Mouse (Mus musculus) midbrain, embryonic 13.5 days (tissue): Measurements from ENCODE around the gene Slc31a2. TPM values are rescaled to one million over a fixed set of nuclear protein-coding genes. Genes with fewer than 3 reads are reported as not detected.
"Not testable (repeated sequence)": the region's sequence is repeated elsewhere in the genome, so short reads cannot be mapped to it uniquely, and the experiment has no call there.

ENCODE experiments used
- ATAC-seq: fragments of 200-750 bp; cut with Nextera tagmentation; 2 replicates; pipeline ENCODE4 v1.8.0; 2017; ENCODE audit warnings: mild to moderate bottlenecking, moderate TSS enrichment, moderate library complexity
- H3K27ac ChIP-seq: fragments of 300-500 bp; sonication (generic); 2 replicates; pipeline ENCODE4 v1.5.1; 2015; ENCODE audit warnings: inconsistent platforms, mild to moderate bottlenecking, moderate library complexity
- H3K27me3 ChIP-seq: fragments of 300-500 bp; sonication (generic); 2 replicates; pipeline ENCODE4 v1.6.1; 2015; ENCODE audit warnings: mild to moderate bottlenecking, inconsistent platforms
- H3K36me3 ChIP-seq: fragments of 300-500 bp; sonication (generic); 2 replicates; pipeline ENCODE4 v1.6.1; 2015; ENCODE audit warnings: mild to moderate bottlenecking, inconsistent platforms
- H3K4me1 ChIP-seq: fragments of 300-500 bp; sonication (generic); replicated peaks from 2 replicates; pipeline ENCODE4 v1.6.1; 2015; ENCODE audit warnings: inconsistent platforms
- H3K4me2 ChIP-seq: fragments of 300-500 bp; sonication (generic); replicated peaks from 2 replicates; pipeline ENCODE4 v1.6.1; 2015; ENCODE audit warnings: moderate library complexity, mild to moderate bottlenecking, inconsistent platforms
- H3K4me3 ChIP-seq: fragments of 300-500 bp; sonication (generic); replicated peaks from 2 replicates; pipeline ENCODE4 v1.5.1; 2015; ENCODE audit warnings: mild to moderate bottlenecking, inconsistent platforms
- H3K9ac ChIP-seq: fragments of 300-500 bp; sonication (generic); replicated peaks from 2 replicates; pipeline ENCODE4 v1.6.1; 2015; ENCODE audit warnings: mild to moderate bottlenecking, inconsistent platforms
- H3K9me3 ChIP-seq: fragments of 300-500 bp; sonication (generic); 2 replicates; pipeline ENCODE4 v1.6.1; 2016; ENCODE audit warnings: mild to moderate bottlenecking, inconsistent platforms
- WGBS: fragments of 180-500 bp; shearing (Covaris S2); methylation state at CpG from one replicate; pipeline ENCODE4 v1.1.7; 2015; 5-methylcytosine and 5-hydroxymethylcytosine counted together
- polyA plus RNA-seq: library from polyadenylated mRNA; unstranded; fragments of >200 nt; fragmentation: Nextera tagmentation; extraction: Ambion mirVana; gene quantifications from 2 replicates; pipeline ENCODE4 v1.2.1, GENCODE M21; 2015

The Slc31a2 gene
- polyA plus RNA-seq, 1 experiment from 2014 or later, result 12.5 TPM

DNA sequence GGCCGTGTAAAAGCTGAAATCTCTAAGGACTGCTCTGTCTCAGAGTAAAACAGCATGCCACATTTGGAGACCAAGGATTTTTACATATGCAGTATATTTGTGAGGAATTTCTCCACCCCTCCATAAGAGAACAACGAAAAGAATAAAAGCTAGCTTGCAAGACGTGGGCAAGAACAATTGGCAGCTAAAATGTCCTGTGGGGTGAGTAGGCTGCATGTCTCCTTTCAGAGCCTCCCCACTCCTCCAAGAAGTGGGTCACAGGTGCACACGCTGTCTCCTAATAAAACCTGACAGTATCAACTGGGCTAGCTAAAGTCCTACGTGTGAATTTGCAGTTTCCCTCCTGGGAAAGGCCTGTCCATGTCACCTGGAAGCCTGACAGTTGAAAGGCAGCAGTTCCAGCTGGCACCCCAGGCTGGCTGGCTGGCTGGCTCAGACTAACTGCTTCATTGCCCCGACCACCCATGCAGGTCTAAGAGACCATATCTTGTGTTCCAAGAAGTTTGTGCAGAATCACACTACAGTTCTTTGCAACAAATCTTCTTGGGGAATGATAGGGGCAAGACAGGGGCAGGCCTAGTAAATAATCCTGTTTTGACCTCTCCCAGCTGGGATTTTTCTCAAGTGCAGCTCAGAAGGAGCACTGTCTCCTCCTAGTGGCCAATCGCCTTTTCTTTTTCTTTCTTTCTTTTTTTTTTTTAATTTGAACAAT, 927 bp downstream of the Slc31a2 start:
- Histone ChIP-seq H3K4me2 (no peak overlapping the region), H3K4me3 (no peak overlapping the region), H3K36me3 (no peaks in the 10 kb centered on the region), H3K27ac (no peak overlapping the region), H3K27me3 (no peaks in the 10 kb centered on the region), H3K4me1 (no peaks in the 10 kb centered on the region), H3K9ac (no peak overlapping the region), H3K9me3 (no peaks in the 10 kb centered on the region)
- WGBS, result 35% methylated on average over 7 of the region's 7 CpGs
- ATAC-seq, result 0 out of 2 replicates have a peak, but pooled peaks have one; percentile 24

DNA sequence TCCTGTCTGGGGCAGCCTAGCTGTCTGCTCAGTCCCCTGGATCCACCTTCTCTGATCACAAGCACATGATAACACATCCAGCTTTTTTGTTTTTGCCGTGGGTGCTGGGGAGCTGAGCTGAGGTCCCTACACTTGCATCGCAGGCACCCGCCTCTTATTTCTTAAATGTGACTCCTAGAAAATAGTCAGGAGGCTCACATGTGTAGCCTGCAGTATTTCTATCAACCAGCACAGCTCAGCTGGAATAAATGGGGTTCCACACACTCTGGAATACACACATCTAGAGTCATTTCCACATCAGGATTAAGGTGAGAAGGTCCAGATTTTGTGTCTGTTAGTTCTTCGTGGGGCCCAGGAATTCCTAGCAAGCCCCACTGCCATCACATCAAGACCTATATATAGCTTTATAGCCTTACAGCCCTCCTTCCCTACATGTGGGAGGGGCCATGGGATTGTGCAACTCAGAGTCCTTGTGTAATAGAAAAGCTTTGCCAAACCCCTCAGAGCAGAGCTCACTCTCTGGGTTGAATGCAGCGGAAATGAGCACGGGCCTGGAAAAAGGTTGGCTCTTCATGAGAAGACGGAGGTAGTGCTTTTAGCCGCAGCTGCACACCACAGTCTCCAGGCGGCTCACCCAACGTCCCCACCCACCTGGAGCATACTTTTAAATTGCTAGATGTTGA, 2.9 kb downstream of the Slc31a2 start:
- Histone ChIP-seq H3K9ac (no peak overlapping the region), H3K4me3 (no peak overlapping the region), H3K9me3 (no peaks in the 10 kb centered on the region), H3K36me3 (no peaks in the 10 kb centered on the region), H3K27me3 (no peaks in the 10 kb centered on the region), H3K27ac (no peak overlapping the region), H3K4me1 (no peaks in the 10 kb centered on the region), H3K4me2 (no peak overlapping the region)
- 84% methylated on average over 10 of the region's 10 CpGs for WGBS
- no peak for ATAC-seq

DNA sequence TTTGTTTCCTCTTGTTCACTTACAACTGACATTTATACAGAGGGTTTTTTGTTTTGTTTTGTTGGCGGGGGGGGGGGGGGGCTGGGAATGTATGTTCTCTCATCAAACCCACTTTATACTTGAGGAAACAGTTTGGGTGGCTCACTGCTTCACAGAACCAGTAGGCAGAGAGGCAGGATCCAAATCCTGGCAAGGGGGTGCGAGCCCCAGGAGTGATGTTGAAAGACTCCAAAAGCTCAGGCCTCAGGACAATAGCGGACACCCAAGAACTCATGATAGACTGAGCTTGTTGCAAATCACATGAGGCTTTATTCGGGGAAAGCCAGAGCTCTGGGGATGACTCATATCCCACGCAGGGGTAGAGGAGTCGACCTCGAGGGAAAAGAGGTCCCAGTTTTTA, 3.7 kb downstream of the Slc31a2 start:
- not testable (repeated sequence) for H3K9me3 ChIP-seq

DNA sequence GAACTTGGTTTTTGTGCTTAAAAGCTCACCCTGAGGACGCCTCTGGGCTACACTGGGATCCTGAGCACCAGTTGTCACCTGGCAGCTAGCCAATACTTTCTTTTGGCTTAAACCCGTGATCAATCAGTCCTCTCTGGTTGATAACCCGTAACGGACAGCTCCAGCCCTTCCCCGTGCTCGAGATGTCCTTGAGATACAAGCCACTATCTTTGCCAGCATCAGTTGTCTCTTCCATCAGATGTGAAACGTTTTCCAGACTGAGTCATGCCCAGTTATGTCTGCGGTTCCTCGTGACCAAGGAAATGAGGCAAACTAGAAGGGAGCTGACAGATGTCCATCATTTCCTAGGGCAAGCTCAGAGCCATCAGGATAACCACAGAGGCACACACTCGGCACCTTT, 4.7 kb downstream of the Slc31a2 start:
- no peaks in the 10 kb centered on the region for H3K27me3 ChIP-seq
- H3K36me3 ChIP-seq, result no peaks in the 10 kb centered on the region
- no peaks in the 10 kb centered on the region for H3K4me1 ChIP-seq
- WGBS, result 85% methylated on average over 10 of the region's 10 CpGs
- no peak for ATAC-seq
- no peak overlapping the region for H3K4me3 ChIP-seq
- no peaks in the 10 kb centered on the region for H3K9me3 ChIP-seq
- no peak overlapping the region for H3K9ac ChIP-seq
- no peak overlapping the region for H3K4me2 ChIP-seq
- H3K27ac ChIP-seq, result no peak overlapping the region

More for the DNA sequence above, 3.7 kb downstream of the Slc31a2 start:
- H3K27me3 ChIP-seq, H3K4me2 ChIP-seq, H3K4me1 ChIP-seq, H3K36me3 ChIP-seq, ATAC-seq, H3K9ac ChIP-seq, H3K4me3 ChIP-seq, H3K27ac ChIP-seq: not testable (repeated sequence)
- 89% methylated on average over 7 of the region's 7 CpGs for WGBS

DNA sequence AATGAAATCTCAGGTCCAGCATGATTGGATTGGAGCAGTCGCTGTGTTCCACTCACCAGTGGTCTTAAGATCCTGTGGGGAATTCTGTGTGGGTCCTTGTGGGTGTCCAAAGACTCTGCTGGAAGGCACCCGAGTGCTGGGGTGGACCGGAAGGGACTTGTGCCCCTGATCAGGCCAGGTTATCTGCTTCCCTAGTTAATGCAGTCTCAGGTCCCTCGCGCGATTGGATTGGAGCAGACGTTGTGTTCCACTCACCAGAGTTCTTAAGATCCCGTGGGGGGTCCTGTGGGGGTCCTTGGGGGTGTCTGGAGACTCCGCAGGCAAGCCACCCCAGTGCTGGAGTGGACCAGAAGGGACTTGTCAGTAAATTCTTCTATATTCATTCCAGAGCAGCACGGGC, 10.3 kb downstream of the Slc31a2 start:
- no peak for ATAC-seq
- H3K9ac ChIP-seq, result no peak overlapping the region
- WGBS, result 90% methylated on average over 10 of the region's 10 CpGs

DNA sequence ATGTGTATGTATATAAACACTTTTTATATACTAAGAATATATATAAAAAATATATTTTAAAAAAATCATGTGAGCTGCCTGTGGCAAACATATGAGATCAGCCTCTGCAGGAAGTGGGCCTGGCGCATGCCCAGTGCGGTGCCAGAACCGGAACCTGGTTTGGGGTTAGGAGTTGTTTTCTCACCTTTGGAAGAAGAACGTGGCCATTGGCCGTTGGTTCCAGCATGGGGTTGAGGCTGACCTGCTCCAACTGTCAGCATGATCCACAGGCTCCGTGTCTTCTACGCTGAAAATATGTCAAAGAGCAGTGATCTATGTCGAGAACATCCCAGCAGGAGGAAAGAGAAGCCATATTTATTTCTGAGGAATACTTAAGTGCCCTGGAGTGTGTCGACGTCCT, 11.6 kb downstream of the Slc31a2 start:
- WGBS, result 95% methylated on average over 10 of the region's 10 CpGs
- H3K9ac ChIP-seq, result no peak overlapping the region
- H3K4me1 ChIP-seq, result peaks cover 10% of the 10 kb centered on the region; the same call in 1 of the 2 replicates
- H3K9me3 ChIP-seq, result no peaks in the 10 kb centered on the region
- no peak overlapping the region for H3K4me3 ChIP-seq
- no peak overlapping the region for H3K27ac ChIP-seq
- no peak for ATAC-seq
- H3K27me3 ChIP-seq, result no peaks in the 10 kb centered on the region
- H3K4me2 ChIP-seq, result no peak overlapping the region
- no peaks in the 10 kb centered on the region for H3K36me3 ChIP-seq

More for the DNA sequence above, 10.3 kb downstream of the Slc31a2 start:
- peaks cover 10% of the 10 kb centered on the region; the same call in 1 of the 2 replicates for H3K4me1 ChIP-seq
- no peak overlapping the region for H3K4me2 ChIP-seq
- no peak overlapping the region for H3K4me3 ChIP-seq
- no peaks in the 10 kb centered on the region for H3K9me3 ChIP-seq
- H3K27ac ChIP-seq, result no peak overlapping the region
- H3K36me3 ChIP-seq, result no peaks in the 10 kb centered on the region
- H3K27me3 ChIP-seq, result no peaks in the 10 kb centered on the region

DNA sequence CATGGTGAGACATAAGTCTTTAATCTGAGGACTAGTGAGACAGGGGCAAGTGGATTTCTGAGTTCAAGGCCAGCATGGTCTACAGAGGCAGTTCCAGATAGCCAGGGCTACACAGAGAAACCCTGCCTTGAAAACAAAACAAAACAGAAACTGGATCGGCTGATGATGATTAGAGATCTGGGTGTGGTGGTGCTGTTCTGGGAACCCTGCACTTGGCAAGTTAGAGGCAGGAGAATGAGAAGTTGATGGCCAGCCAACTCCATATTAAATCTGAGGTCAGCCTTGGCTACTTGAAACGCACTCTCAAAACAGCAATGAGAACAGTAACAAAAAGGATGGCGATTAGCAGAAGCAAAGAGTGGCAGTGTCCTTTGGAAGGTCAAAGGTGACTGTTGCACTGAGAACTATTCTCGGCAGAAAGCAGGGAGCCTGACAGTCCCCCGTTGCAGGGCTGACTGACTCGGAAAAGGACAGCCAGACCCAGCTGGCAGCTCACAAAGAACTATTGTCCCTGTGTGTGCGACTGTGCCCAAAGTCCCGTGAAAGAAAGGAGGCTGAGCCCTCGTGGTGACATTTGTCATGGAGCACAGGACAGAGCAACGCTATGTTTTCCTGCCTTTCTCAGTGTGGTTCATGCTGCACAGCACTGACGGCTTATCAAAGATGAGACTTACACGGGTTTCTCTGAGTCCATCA, 12.6 kb downstream of the Slc31a2 start:
- H3K4me2 ChIP-seq, result 0 out of 2 replicates have a peak overlapping the region, but pooled peaks have one; percentile 1
- 2% methylated on average over 12 of the region's 12 CpGs for WGBS

DNA sequence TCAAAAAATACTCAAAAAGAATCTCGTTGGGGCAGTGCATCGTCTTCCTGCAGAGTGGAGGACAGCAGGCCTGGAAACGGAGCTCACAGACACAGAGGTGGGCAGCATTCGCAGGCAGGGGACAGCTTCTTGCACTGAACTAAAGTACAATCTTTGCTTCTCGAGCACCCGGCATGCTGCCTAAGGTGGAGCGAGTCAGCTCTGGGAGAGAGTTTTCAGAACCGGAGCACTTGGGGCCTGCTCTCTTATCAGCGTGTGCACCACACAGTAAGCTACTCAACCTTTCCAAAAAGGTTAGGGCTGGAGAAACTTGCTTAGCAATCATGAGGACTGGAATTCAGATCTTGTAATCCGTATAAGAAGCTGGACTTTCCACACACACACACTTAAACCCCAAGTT, 14.3 kb downstream of the Slc31a2 start:
- H3K4me1 ChIP-seq, result peaks cover 10% of the 10 kb centered on the region; the same call in 1 of the 2 replicates
- no peaks in the 10 kb centered on the region for H3K27me3 ChIP-seq
- no peak overlapping the region for H3K9ac ChIP-seq
- H3K27ac ChIP-seq, result no peak overlapping the region
- no peak overlapping the region for H3K4me2 ChIP-seq
- ATAC-seq, result no peak
- no peak overlapping the region for H3K4me3 ChIP-seq
- 88% methylated on average over 10 of the region's 10 CpGs for WGBS
- H3K9me3 ChIP-seq, result no peaks in the 10 kb centered on the region
- H3K36me3 ChIP-seq, result no peaks in the 10 kb centered on the region

More for the DNA sequence above, 12.6 kb downstream of the Slc31a2 start:
- Histone ChIP-seq H3K9ac (0 out of 2 replicates have a peak overlapping the region, but pooled peaks have one; percentile 1), H3K27ac (no peak overlapping the region), H3K9me3 (no peaks in the 10 kb centered on the region), H3K27me3 (no peaks in the 10 kb centered on the region), H3K4me1 (peaks cover 10% of the 10 kb centered on the region; the same call in 1 of the 2 replicates), H3K36me3 (no peaks in the 10 kb centered on the region), H3K4me3 (no peak overlapping the region)
- ATAC-seq, result peak; percentile 81

DNA sequence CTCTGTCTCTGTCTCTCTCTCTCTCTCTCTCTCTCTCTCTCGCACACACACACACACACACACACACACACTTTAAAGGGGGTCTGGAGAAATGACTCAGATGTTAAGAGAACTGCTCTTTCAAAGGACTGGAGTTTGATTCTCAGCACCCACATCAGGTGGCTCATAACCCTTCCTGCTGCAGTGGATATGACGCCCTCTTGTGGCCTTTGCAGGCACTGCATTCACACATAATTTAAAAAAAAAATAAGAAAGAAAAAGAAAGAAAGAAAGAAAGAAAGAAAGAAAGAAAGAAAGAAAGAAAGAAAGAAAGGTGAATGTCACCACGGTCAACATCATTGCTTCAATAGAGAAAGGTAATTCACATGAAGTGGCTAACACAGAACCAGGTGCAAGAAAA, 14.9 kb downstream of the Slc31a2 start:
- 77% methylated on average over 3 of the region's 3 CpGs for WGBS
- Histone ChIP-seq H3K9ac (no peak overlapping the region), H3K27me3 (no peaks in the 10 kb centered on the region), H3K9me3 (no peaks in the 10 kb centered on the region), H3K36me3 (no peaks in the 10 kb centered on the region), H3K27ac (no peak overlapping the region), H3K4me2 (no peak overlapping the region), H3K4me3 (no peak overlapping the region), H3K4me1 (peaks cover 10% of the 10 kb centered on the region; the same call in 1 of the 2 replicates)
- ATAC-seq, result no peak

DNA sequence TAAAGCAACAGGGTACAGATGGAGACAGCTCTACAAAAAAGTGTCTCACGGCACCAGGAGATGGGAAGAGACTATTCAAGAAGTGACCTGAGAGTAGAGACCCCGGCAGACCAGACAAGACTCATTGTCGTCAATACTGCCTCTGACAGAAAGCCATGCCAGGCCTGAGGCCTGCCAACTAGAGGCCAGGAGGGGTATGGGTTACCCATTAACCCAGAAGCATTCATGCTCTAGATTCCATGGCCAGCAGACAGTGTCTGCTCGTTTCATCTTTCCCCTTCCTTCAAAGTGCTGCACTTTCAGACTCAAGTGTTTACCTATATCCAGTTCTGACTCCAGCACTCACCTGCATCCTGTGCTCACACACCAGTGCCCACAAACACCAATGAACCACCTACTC, 15.7 kb downstream of the Slc31a2 start:
- Histone ChIP-seq H3K36me3 (no peaks in the 10 kb centered on the region), H3K4me2 (no peak overlapping the region), H3K4me3 (no peak overlapping the region), H3K27me3 (no peaks in the 10 kb centered on the region), H3K9me3 (no peaks in the 10 kb centered on the region), H3K4me1 (peaks cover 10% of the 10 kb centered on the region; the same call in 1 of the 2 replicates), H3K9ac (no peak overlapping the region), H3K27ac (no peak overlapping the region)
- 77% methylated on average over 4 of the region's 4 CpGs for WGBS
- ATAC-seq, result no peak

DNA sequence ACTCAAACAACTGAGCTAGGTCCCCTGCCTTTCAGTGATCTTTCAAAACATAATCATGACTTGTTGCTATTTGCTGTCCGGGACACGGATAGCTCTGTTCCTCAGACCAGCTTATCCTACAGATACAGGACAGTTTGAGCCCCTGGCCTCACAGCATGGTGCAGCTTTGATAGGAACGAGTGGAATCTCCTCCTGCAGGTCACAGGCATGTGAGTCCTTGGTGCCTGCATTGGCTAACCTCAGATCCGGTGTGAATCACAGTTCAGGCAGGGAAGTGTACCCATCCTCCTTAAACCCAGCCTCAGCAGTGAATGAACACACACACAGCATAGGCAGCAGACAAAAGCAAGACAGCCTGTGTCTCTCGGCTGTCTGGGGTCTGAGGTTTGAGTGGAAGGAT, 19.0 kb downstream of the Slc31a2 start:
- Histone ChIP-seq H3K4me2 (no peak overlapping the region), H3K4me1 (no peaks in the 10 kb centered on the region), H3K27ac (no peak overlapping the region), H3K4me3 (no peak overlapping the region), H3K36me3 (no peaks in the 10 kb centered on the region), H3K9me3 (no peaks in the 10 kb centered on the region), H3K9ac (no peak overlapping the region), H3K27me3 (no peaks in the 10 kb centered on the region)
- no peak for ATAC-seq
- WGBS, result 54% methylated on average over 5 of the region's 5 CpGs

DNA sequence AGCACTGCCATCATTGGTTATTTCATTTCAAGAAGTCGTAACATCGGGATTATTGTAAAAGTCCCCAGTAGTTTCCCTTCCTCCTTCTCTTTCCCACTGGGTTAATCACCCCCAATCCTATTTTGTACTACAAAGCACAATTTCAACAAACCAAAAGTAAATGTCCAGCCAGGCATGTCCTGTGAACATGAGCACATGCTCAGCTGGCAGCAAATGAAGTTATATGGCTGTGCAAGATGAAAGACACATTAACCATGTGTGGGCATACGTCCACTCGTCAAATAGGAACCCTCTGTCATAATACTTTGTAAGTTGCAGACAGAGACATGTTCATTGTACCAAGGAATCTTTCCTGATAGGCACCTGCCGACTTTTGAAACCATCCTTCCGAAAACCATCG, 20.6 kb downstream of the Slc31a2 start:
- 81% methylated on average over 7 of the region's 7 CpGs for WGBS
- Histone ChIP-seq H3K9me3 (no peaks in the 10 kb centered on the region), H3K36me3 (no peaks in the 10 kb centered on the region), H3K4me1 (peaks cover 12% of the 10 kb centered on the region), H3K27ac (no peak overlapping the region), H3K4me3 (no peak overlapping the region), H3K4me2 (no peak overlapping the region), H3K9ac (no peak overlapping the region), H3K27me3 (no peaks in the 10 kb centered on the region)
- no peak for ATAC-seq
